Comparison of ENCODE assay signal across 8 mouse cellular contexts in genomic region chr4:137497367-137497766, GRCm38 (mm10). TPM values are rescaled to one million over a fixed set of nuclear protein-coding genes. Genes with fewer than 3 reads are reported as not detected.
DNase-seq lines count a peak whose midpoint lies in the region; ATAC-seq lines count a peak whose summit lies in the region.

No protein-coding gene starts in this region.

- H3K4me1 ChIP-seq in forebrain, embryonic 10.5 days = peaks cover 72% of the 10 kb centered on the region
- H3K4me1 ChIP-seq in forebrain, embryonic 11.5 days (replicated peaks; ENCODE audit: control insufficient read depth, insufficient read depth, low read length) = peaks cover 8% of the 10 kb centered on the region; the same call in 1 of the 2 replicates
- peaks cover 30% of the 10 kb centered on the region for H3K4me1 ChIP-seq in embryonic facial prominence, embryonic 14.5 days (ENCODE audit: control insufficient read depth, insufficient read depth, low read length)
- peaks cover 7% of the 10 kb centered on the region for H3K4me1 ChIP-seq in hindbrain, embryonic 16.5 days (ENCODE audit: control insufficient read depth, insufficient read depth, low read depth, low read length)
- H3K4me1 ChIP-seq in liver, embryonic 13.5 days (replicated peaks) = peaks cover 34% of the 10 kb centered on the region

- H3K4me2 ChIP-seq in forebrain, embryonic 11.5 days (ENCODE audit: low read depth, low read length, severe bottlenecking) = no peak overlapping the region
- no peak overlapping the region for H3K4me2 ChIP-seq in embryonic facial prominence, embryonic 14.5 days (ENCODE audit: low read depth, low read length)
- H3K4me2 ChIP-seq in hindbrain, embryonic 16.5 days (ENCODE audit: low read length) = no peak overlapping the region
- no peak overlapping the region for H3K4me2 ChIP-seq in liver, embryonic 13.5 days

- no peak for ATAC-seq in forebrain, embryonic 11.5 days (replicated peaks; ENCODE audit: low FRiP score)
- no peak for ATAC-seq in embryonic facial prominence, embryonic 14.5 days (ENCODE audit: low read depth)
- no peak for ATAC-seq in hindbrain, embryonic 16.5 days
- peak; percentile 19; the same call in 1 of the 2 replicates for ATAC-seq in liver, embryonic 13.5 days (ENCODE audit: low read depth)

- intact Hi-C loops in left cerebral cortex, postnatal 36 days (cut with DNase I) = no loop called here

- no peak overlapping the region for H3K9ac ChIP-seq in forebrain, embryonic 11.5 days (ENCODE audit: low read length)
- H3K9ac ChIP-seq in embryonic facial prominence, embryonic 14.5 days (ENCODE audit: low read depth, low read length) = no peak overlapping the region
- H3K9ac ChIP-seq in hindbrain, embryonic 16.5 days (ENCODE audit: low read depth, low read length) = no peak overlapping the region
- H3K9ac ChIP-seq in liver, embryonic 13.5 days = no peak overlapping the region

- H3K27ac ChIP-seq in forebrain, embryonic 10.5 days = peak overlapping the region; percentile 48
- no peak overlapping the region for H3K27ac ChIP-seq in forebrain, embryonic 11.5 days (ENCODE audit: low read depth, low read length)
- H3K27ac ChIP-seq in embryonic facial prominence, embryonic 14.5 days (replicated peaks; ENCODE audit: low read depth, low read length) = peak overlapping the region; percentile 74
- H3K27ac ChIP-seq in hindbrain, embryonic 16.5 days (ENCODE audit: low read depth, low read length) = peak overlapping the region; percentile 48
- H3K27ac ChIP-seq in liver, embryonic 13.5 days = no peak overlapping the region

- no peaks in the 10 kb centered on the region for H3K27me3 ChIP-seq in forebrain, embryonic 10.5 days (ENCODE audit: poor library complexity, severe bottlenecking)
- no peaks in the 10 kb centered on the region for H3K27me3 ChIP-seq in forebrain, embryonic 11.5 days (ENCODE audit: control insufficient read depth, insufficient read depth, low read length)
- H3K27me3 ChIP-seq in embryonic facial prominence, embryonic 14.5 days (replicated peaks; ENCODE audit: control insufficient read depth, insufficient read depth, low read length) = no peaks in the 10 kb centered on the region
- no peaks in the 10 kb centered on the region for H3K27me3 ChIP-seq in hindbrain, embryonic 16.5 days (replicated peaks; ENCODE audit: control insufficient read depth, insufficient read depth, low read length)
- H3K27me3 ChIP-seq in liver, embryonic 13.5 days = no peaks in the 10 kb centered on the region

- DNase-seq in forebrain, embryonic 10.5 days (ENCODE audit: extremely low spot score, low spot score) = no peak
- no peak for DNase-seq in forebrain, embryonic 11.5 days (ENCODE audit: low spot score)
- no peak for DNase-seq in embryonic facial prominence, embryonic 14.5 days (ENCODE audit: low spot score)
- no peak for DNase-seq in liver, embryonic 13.5 days
- no peak for DNase-seq in layer of hippocampus, postnatal 36 days
- DNase-seq in urinary bladder, adult 2 months (ENCODE audit: low spot score) = no peak
- no peak for DNase-seq in left cerebral cortex, postnatal 36 days (ENCODE audit: low spot score in 2 of 2)

- H3K36me3 ChIP-seq in forebrain, embryonic 10.5 days (replicated peaks) = peaks cover 14% of the 10 kb centered on the region
- H3K36me3 ChIP-seq in forebrain, embryonic 11.5 days (ENCODE audit: control insufficient read depth, insufficient read depth, low read length) = no peaks in the 10 kb centered on the region
- H3K36me3 ChIP-seq in embryonic facial prominence, embryonic 14.5 days (ENCODE audit: control insufficient read depth, insufficient read depth, low read length) = peaks cover 11% of the 10 kb centered on the region; the same call in 1 of the 2 replicates
- H3K36me3 ChIP-seq in hindbrain, embryonic 16.5 days (ENCODE audit: control insufficient read depth, insufficient read depth, low read length) = no peaks in the 10 kb centered on the region
- H3K36me3 ChIP-seq in liver, embryonic 13.5 days = peaks cover 3% of the 10 kb centered on the region; the same call in 1 of the 2 replicates

- H3K4me3 ChIP-seq in forebrain, embryonic 10.5 days = no peak overlapping the region
- H3K4me3 ChIP-seq in forebrain, embryonic 11.5 days (ENCODE audit: low read depth, low read length) = no peak overlapping the region
- H3K4me3 ChIP-seq in embryonic facial prominence, embryonic 14.5 days (ENCODE audit: low read depth, low read length) = no peak overlapping the region
- no peak overlapping the region for H3K4me3 ChIP-seq in hindbrain, embryonic 16.5 days (ENCODE audit: low read length)
- no peak overlapping the region for H3K4me3 ChIP-seq in liver, embryonic 13.5 days (replicated peaks)

- 89% methylated on average over 5 of the region's 5 CpGs for WGBS in forebrain, embryonic 10.5 days
- WGBS in forebrain, embryonic 11.5 days = 66% methylated on average over 5 of the region's 5 CpGs
- 44% methylated on average over 5 of the region's 5 CpGs for WGBS in embryonic facial prominence, embryonic 14.5 days
- WGBS in hindbrain, embryonic 16.5 days = 80% methylated on average over 5 of the region's 5 CpGs
- 66% methylated on average over 5 of the region's 5 CpGs for WGBS in liver, embryonic 13.5 days (ENCODE audit: insufficient replicate concordance)

- no peaks in the 10 kb centered on the region for H3K9me3 ChIP-seq in forebrain, embryonic 10.5 days
- H3K9me3 ChIP-seq in forebrain, embryonic 11.5 days (ENCODE audit: control insufficient read depth, low read length) = no peaks in the 10 kb centered on the region
- H3K9me3 ChIP-seq in embryonic facial prominence, embryonic 14.5 days (ENCODE audit: control insufficient read depth, low read length) = no peaks in the 10 kb centered on the region
- H3K9me3 ChIP-seq in hindbrain, embryonic 16.5 days (ENCODE audit: control insufficient read depth, low read length) = no peaks in the 10 kb centered on the region
- H3K9me3 ChIP-seq in liver, embryonic 13.5 days (replicated peaks) = no peaks in the 10 kb centered on the region

RNA-seq across cellular contexts. Expression of gene Hspg2, which starts 28.8 kb away (rescaled TPM):
- 15.6 and 17.9 TPM in 2 replicates for polyA plus RNA-seq in forebrain, embryonic 10.5 days (2016; fragmentation: Nextera tagmentation; extraction: Ambion mirVana)
- 21.0 and 21.3 TPM in 2 replicates for polyA plus RNA-seq in forebrain, embryonic 11.5 days (2014; fragmentation: Nextera tagmentation; extraction: Ambion mirVana)
- 64.8 and 67.2 TPM in 2 replicates for polyA plus RNA-seq in embryonic facial prominence, embryonic 14.5 days (2014; fragmentation: Nextera tagmentation; extraction: Ambion mirVana)
- 6.5 and 9.3 TPM in 2 replicates for polyA plus RNA-seq in hindbrain, embryonic 16.5 days (2015; fragmentation: Nextera tagmentation; extraction: Ambion mirVana)
- polyA plus RNA-seq in liver, embryonic 13.5 days (2015; fragmentation: Nextera tagmentation; extraction: Ambion mirVana) = 2.6 and 3.2 TPM in 2 replicates
- 1 to 10 TPM; 6.4 to 7.3 TPM for total RNA-seq in layer of hippocampus, postnatal 36 days (2021)
- 35.5 and 115 TPM in 2 replicates for polyA plus RNA-seq in urinary bladder, adult 2 months (2012; rRNA removed)
- 1 to 10 TPM; 5.7 to 7.7 TPM for total RNA-seq in left cerebral cortex, postnatal 36 days (2021)

RNA-seq across cellular contexts. Expression of gene 1700013G24Rik, which starts 44.3 kb away (rescaled TPM):
- polyA plus RNA-seq in forebrain, embryonic 10.5 days (2016; fragmentation: Nextera tagmentation; extraction: Ambion mirVana) = not detected in 2 replicates
- not detected in 2 replicates for polyA plus RNA-seq in forebrain, embryonic 11.5 days (2014; fragmentation: Nextera tagmentation; extraction: Ambion mirVana)
- 0.17 and 0.46 TPM in 2 replicates for polyA plus RNA-seq in embryonic facial prominence, embryonic 14.5 days (2014; fragmentation: Nextera tagmentation; extraction: Ambion mirVana)
- polyA plus RNA-seq in hindbrain, embryonic 16.5 days (2015; fragmentation: Nextera tagmentation; extraction: Ambion mirVana) = not detected in 2 replicates
- polyA plus RNA-seq in liver, embryonic 13.5 days (2015; fragmentation: Nextera tagmentation; extraction: Ambion mirVana) = not detected in 2 replicates
- not detected for total RNA-seq in layer of hippocampus, postnatal 36 days (2021)
- not detected in 2 replicates for polyA plus RNA-seq in urinary bladder, adult 2 months (2012; rRNA removed)
- total RNA-seq in left cerebral cortex, postnatal 36 days (2021) = not detected

Comparison
In these comparisons a context has a peak if more than half of its experiments do, and no peak if none do; other contexts are left out.
1. H3K27ac ChIP-seq: peak in forebrain, embryonic 10.5 days (single experiment), embryonic facial prominence, embryonic 14.5 days (single experiment) and hindbrain, embryonic 16.5 days (single experiment); none in forebrain, embryonic 11.5 days (single experiment) and liver, embryonic 13.5 days (single experiment).